Mouse (Mus musculus): ENCODE measurements around the gene Cmtm3. TPM values are rescaled to one million over a fixed set of nuclear protein-coding genes. Genes with fewer than 3 reads are reported as not detected.
"Not testable (repeated sequence)": the region's sequence is repeated elsewhere in the genome, so short reads cannot be mapped to it uniquely, and the experiment has no call there.

The Cmtm3 gene
- 158 and 159 TPM in 2 replicates for polyA plus RNA-seq (2015; fragmentation: Nextera tagmentation; extraction: Ambion mirVana)

DNA sequence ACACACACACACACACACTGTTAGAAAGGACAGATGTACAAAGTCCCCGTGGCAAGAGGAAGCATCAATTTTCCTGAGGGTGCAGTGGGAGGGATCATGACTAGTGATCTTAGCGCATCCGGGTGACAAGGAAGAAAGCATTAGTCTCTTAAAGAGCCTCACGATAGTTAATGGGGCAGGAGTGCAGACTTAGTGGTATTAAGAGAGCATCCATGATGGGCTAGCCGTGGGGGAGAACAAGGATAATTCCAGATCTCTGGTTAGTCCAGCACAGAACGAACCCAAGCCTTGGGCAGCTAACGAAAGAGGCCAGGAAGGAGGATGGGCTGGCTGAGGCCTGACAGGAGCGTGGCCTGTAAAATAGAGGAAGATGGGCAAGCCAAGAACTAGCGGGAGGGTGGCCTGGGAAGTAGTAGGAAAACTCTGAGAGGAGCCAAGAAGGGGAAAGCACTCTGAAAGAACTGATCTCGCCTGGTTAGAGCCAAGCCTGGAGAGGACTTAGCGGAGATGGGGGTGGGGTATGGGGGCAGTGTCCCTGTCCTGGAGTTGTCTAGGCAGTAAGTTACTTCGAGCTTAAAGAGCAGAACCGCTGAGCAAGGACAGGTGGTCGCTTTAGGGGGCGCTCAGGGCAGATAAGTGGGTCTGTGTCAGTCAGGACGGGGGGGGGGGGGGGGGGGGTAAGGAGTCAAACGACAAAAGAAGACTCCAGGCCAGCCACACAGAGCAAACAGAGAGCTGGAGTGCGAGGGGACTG, at the start of gene Cmtm3:
Gene Cmtm3, plus strand, starts transcription at position 182 of the 754 bp plus-strand sequence.
- no peaks in the 10 kb centered on the region for H3K9me3 ChIP-seq
- peak within 1 kb of the TSS; percentile 80 for H3K4me2 ChIP-seq (replicated peaks)
- no peaks in the 10 kb centered on the region for H3K27me3 ChIP-seq
- H3K27ac ChIP-seq: peak within 1 kb of the TSS; percentile 55; the same call in 1 of the 2 replicates
- peak within 1 kb of the TSS; percentile 70 for H3K4me3 ChIP-seq
- peaks cover 21% of the 10 kb centered on the region for H3K4me1 ChIP-seq
- no peak for ATAC-seq (ENCODE audit: low FRiP score, low read depth)
- H3K9ac ChIP-seq: peak within 1 kb of the TSS; percentile 88
- WGBS: 18% methylated on average over 17 of the region's 18 CpGs
- peaks cover 3% of the 10 kb centered on the region; the same call in 1 of the 2 replicates for H3K36me3 ChIP-seq

DNA sequence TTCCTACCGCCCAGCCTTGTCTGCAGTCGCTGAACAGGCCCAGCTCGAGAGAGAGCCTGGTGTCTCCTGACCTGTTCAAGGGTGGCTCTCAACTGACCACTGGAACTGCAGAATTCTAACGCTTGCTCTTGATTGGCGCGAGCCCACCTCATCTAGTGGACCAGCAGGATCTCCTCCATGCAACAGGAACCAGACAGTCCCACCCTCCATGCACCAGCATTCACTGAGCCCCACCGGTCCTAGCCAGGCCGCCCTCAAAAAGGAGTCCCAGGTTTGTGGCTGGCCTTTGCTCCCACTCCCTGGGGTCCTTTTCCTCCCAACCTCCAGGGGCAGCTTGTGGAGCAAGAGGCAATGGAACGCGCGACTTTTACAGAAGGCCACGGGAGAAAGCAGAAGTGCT, 46.1 kb upstream of the Cmtm3 start, which contains the start of gene Cmtm2a:
Gene Cmtm2a, minus strand, starts transcription at position 101 of the 400 bp plus-strand sequence.
- not testable (repeated sequence) for H3K9me3 ChIP-seq; H3K4me2 ChIP-seq (replicated peaks); H3K9ac ChIP-seq; H3K36me3 ChIP-seq; H3K4me3 ChIP-seq; H3K4me1 ChIP-seq; ATAC-seq (ENCODE audit: low FRiP score, low read depth); H3K27ac ChIP-seq; H3K27me3 ChIP-seq
- 83% methylated on average over 12 of the region's 12 CpGs for WGBS

DNA sequence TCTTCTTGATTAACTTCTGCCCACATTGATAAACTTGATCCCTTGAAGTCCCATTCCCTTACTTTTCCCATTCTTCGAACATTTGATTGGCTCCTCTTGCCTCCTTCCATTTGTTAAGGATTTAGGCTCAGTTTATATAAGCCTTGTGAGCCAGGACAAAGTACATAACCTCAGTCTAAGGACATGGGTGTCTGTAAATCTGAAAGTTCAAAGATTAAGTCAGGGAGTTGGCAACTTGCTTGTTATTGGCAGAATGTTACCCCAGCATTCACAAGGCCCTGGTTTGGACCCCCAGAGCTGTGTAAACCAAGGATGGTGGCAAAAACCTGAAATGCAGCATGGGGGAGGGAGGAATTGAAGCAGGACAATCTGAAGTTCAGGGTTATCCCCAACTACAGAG, 44.8 kb upstream of the Cmtm3 start:
- Histone ChIP-seq H3K4me2 (replicated peaks) (no peak overlapping the region), H3K4me3 (no peak overlapping the region), H3K27ac (no peak overlapping the region), H3K36me3 (no peaks in the 10 kb centered on the region), H3K9me3 (no peaks in the 10 kb centered on the region), H3K27me3 (no peaks in the 10 kb centered on the region), H3K4me1 (no peaks in the 10 kb centered on the region), H3K9ac (no peak overlapping the region)
- 81% methylated on average over 1 of the region's 1 CpGs for WGBS
- ATAC-seq (ENCODE audit: low FRiP score, low read depth): no peak

DNA sequence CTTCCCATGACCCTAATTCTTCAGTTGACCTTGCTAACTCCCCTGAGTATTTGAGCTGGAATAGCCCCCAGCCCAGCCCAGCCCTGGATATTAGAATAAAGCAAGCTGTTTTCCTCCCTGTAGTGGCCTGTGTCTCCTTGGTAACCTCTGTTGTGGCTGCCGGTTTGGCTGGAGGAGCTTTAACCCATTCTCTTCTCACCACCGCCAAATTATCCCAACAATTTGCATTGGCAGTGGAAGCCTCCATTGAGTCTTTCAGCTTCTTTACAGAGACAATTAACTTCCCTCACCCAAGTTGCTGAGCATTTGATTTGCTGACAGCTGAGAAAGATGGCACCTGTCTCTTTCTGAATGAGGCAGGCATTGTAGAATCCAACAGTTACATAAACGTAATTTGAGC, 37.6 kb upstream of the Cmtm3 start:
- not testable (repeated sequence) for H3K4me3 ChIP-seq; ATAC-seq (ENCODE audit: low FRiP score, low read depth); H3K4me2 ChIP-seq (replicated peaks); H3K9me3 ChIP-seq; H3K36me3 ChIP-seq; H3K27ac ChIP-seq; H3K4me1 ChIP-seq; H3K9ac ChIP-seq; H3K27me3 ChIP-seq
- WGBS: 25% methylated on average over 3 of the region's 3 CpGs

DNA sequence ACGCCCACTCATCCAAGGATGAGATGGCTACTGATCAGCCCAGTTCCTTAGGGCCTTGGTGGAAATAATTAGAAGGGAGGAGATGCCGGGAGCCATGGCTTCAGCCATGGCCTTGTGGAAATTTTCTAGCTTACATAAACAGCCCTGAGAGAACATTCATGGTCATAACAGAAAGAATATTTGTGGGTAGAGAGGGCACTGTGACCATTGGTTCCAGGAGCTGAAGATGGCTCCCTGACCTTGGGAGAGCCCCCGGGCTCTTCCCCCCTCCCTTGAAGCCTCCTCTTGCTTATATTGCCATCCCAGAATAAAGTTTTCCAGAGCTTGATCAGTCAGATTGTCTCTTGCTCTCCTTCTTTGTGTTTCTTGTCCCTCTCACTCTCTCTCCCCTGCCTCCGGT, 36.7 kb upstream of the Cmtm3 start:
- not testable (repeated sequence) for H3K4me2 ChIP-seq (replicated peaks); ATAC-seq (ENCODE audit: low FRiP score, low read depth); H3K27me3 ChIP-seq; H3K4me1 ChIP-seq; H3K27ac ChIP-seq; H3K4me3 ChIP-seq; H3K9ac ChIP-seq; H3K36me3 ChIP-seq; H3K9me3 ChIP-seq
- WGBS: 93% methylated on average over 4 of the region's 4 CpGs

DNA sequence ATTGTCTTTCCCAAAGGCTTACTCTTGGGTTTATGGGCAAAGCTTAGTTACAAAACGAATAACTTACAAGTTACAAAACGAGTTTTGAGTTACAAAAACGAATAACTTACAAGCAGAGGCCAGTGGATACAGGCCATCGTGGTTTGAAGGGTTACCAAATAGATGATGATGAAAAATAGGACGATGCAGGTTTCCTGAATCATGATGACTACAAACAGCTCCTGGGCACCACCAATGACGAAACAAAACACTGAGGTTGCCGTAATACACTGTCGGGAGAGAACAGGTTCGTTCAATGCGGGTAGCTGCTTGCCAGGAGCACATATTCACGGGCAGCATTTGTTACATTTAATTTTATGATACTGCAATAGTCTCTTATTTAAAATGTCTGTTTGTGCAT, 34.2 kb upstream of the Cmtm3 start:
- no peaks in the 10 kb centered on the region for H3K9me3 ChIP-seq
- H3K4me2 ChIP-seq (replicated peaks): no peak overlapping the region
- H3K9ac ChIP-seq: no peak overlapping the region
- no peaks in the 10 kb centered on the region for H3K36me3 ChIP-seq
- no peaks in the 10 kb centered on the region for H3K27me3 ChIP-seq
- H3K27ac ChIP-seq: no peak overlapping the region
- H3K4me3 ChIP-seq: no peak overlapping the region
- 86% methylated on average over 11 of the region's 11 CpGs for WGBS
- ATAC-seq (ENCODE audit: low FRiP score, low read depth): no peak
- H3K4me1 ChIP-seq: no peaks in the 10 kb centered on the region

DNA sequence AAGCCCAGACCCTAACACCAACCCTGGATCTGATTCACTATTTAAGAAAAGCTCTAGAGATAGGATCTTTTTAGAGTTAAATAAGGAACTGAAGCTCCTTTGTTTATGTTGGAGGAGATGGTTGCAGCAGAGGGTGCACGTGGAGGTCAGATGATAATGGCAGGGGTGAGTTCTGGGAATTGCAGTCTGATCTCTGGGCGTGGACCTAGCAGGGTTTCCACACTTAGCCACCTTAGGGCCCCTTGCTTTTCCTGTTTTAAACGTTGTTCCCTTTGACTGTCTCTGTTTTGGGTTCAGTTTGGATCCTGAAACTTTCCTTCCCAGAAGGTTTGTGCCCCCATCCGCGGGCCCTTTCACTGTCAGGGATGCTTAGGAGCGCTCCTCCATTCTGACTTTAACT, 30.9 kb upstream of the Cmtm3 start:
- WGBS: 51% methylated on average over 6 of the region's 6 CpGs
- not testable (repeated sequence) for H3K27ac ChIP-seq; H3K9ac ChIP-seq; H3K4me1 ChIP-seq; H3K4me2 ChIP-seq (replicated peaks); ATAC-seq (ENCODE audit: low FRiP score, low read depth); H3K4me3 ChIP-seq; H3K9me3 ChIP-seq; H3K36me3 ChIP-seq; H3K27me3 ChIP-seq

DNA sequence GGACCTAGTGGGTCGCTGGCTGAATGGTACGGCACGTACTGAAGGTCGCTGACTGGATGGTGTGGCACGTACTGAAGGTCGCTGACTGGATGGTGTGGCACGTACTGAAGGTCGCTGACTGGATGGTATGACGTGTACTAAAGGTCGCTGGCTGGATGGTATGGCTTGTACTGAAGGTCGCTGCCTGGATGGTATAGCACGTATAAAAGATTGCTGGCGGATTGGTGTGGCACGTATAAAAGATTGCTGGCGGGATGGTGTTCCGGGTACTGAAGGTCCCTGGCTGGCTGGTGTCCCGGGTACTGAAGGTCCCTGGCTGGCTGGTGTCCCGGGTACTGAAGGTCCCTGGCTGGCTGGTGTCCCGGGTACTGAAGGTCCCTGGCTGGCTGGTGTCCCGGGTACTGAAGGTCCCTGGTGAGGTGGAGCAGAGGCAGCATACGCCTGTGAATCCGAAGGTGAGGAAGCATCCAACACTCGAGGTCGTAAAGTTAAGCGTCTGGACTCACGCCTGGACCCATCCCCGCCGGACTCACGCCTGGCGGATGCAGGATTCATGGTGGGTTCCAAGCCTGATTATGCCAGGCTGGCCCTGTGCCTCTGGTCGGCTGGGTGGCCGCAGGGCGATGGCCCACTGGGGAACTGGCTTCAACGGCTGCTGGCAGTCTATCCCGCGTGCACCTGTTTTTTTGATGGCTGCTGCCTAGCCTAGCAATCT, 29.6 kb upstream of the Cmtm3 start, which contains the start of the genes Gm45711 and Cmtm1:
Gene Gm45711, minus strand, starts transcription at position 641 of the 715 bp plus-strand sequence.
Gene Cmtm1, minus strand, starts transcription at position 705 of the 715 bp plus-strand sequence.
- H3K9ac ChIP-seq; H3K9me3 ChIP-seq; ATAC-seq (ENCODE audit: low FRiP score, low read depth); H3K27me3 ChIP-seq; H3K4me1 ChIP-seq; H3K27ac ChIP-seq; H3K4me2 ChIP-seq (replicated peaks); H3K36me3 ChIP-seq; H3K4me3 ChIP-seq: not testable (repeated sequence)
- 87% methylated on average over 36 of the region's 36 CpGs for WGBS

DNA sequence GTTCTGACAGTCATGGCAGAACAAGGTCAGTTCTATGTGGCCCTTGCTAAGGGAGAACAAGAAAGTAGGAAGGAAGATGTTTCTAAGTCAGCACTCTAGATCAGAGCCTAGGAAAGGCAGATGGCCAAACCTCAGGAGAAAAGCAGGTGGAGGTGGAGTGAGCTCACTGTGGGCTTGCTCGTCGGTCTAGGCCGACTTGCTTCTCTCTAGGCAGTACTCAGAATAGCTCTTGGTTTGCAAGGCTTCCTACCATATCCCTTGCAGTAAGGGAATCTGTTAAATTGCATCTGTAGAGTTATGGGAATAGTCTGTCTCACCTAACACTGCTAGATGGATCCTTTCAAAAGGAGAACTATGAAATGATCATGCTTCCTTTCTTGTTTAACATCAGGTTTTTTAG, 27.2 kb upstream of the Cmtm3 start:
- not testable (repeated sequence) for H3K27me3 ChIP-seq; H3K9me3 ChIP-seq; H3K4me2 ChIP-seq (replicated peaks); ATAC-seq (ENCODE audit: low FRiP score, low read depth); H3K4me1 ChIP-seq; H3K27ac ChIP-seq; H3K36me3 ChIP-seq; H3K9ac ChIP-seq; H3K4me3 ChIP-seq
- 95% methylated on average over 3 of the region's 3 CpGs for WGBS

DNA sequence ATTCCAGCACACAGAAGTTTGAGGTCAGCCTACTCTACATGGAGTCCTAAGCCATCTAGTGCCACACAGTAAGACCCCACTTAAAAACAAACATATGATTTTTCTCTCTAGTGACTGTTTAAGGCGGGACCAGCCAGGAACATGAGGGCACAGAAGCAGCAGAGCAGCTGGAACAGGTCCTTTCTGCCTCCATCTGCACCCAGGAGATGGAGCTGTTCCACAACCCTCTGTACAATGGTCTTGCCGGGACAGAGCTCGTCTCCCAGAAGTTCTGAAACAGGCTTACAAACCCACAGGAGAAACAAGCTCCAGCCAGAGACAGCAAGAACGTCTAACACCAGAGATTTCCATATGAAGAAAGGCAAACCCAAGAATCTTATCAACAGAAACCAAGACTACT, 25.9 kb upstream of the Cmtm3 start:
- Histone ChIP-seq H3K27ac (no peak overlapping the region), H3K4me2 (replicated peaks) (no peak overlapping the region), H3K4me1 (no peaks in the 10 kb centered on the region), H3K27me3 (no peaks in the 10 kb centered on the region), H3K36me3 (no peaks in the 10 kb centered on the region), H3K4me3 (no peak overlapping the region), H3K9me3 (no peaks in the 10 kb centered on the region), H3K9ac (no peak overlapping the region)
- no peak for ATAC-seq (ENCODE audit: low FRiP score, low read depth)
- 65% methylated on average over 4 of the region's 4 CpGs for WGBS

DNA sequence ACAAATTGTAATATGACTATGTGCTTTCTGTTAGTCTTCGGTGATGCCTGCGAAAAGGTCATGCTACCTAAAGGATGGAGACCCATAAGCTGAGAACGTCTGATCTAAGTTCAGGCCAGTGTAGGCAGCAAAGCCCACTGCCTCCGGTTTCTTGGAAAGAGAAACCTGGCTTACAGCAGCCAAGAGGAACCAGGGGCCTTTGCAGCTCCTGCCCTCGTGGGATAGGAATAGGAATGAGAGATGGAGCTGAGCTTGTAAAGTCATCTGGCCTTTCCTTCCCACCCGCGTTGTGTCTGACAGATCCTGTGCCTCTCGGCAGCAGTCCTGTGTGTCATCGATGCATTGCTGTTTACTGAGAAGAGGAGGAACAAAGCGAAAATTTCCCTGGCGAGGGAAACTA, 17.9 kb upstream of the Cmtm3 start, which contains the start of gene Gm11020:
Gene Gm11020, plus strand, starts transcription at position 301 of the 400 bp plus-strand sequence.
- H3K27me3 ChIP-seq; ATAC-seq (ENCODE audit: low FRiP score, low read depth); H3K36me3 ChIP-seq; H3K4me1 ChIP-seq; H3K9me3 ChIP-seq; H3K4me2 ChIP-seq (replicated peaks); H3K9ac ChIP-seq; H3K27ac ChIP-seq; H3K4me3 ChIP-seq: not testable (repeated sequence)
- WGBS: 86% methylated on average over 11 of the region's 11 CpGs

DNA sequence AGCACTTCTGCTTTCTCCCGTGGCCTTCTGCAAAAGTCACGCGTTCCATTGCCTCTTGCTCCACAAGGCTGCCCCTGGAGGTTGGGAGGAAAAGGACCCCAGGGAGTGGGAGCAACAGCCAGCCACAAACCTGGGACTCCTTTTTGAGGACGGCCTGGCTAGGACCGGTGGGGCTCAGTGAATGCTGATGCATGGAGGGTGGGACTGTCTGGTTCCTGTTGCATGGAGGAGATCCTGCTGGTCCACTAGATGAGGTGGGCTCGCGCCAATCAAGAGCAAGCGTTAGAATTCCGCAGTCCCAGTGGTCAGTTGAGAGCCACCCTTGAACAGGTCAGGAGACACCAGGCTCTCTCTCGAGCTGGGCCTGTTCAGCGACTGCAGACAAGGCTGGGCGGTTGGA, 17.3 kb upstream of the Cmtm3 start, which contains the start of gene Cmtm2b:
Gene Cmtm2b, plus strand, starts transcription at position 301 of the 400 bp plus-strand sequence.
- not testable (repeated sequence) for H3K36me3 ChIP-seq; H3K4me3 ChIP-seq; H3K27me3 ChIP-seq; H3K4me1 ChIP-seq; H3K27ac ChIP-seq; H3K9ac ChIP-seq; ATAC-seq (ENCODE audit: low FRiP score, low read depth); H3K9me3 ChIP-seq; H3K4me2 ChIP-seq (replicated peaks)
- 88% methylated on average over 12 of the region's 12 CpGs for WGBS

All from limb, embryonic 13.5 days (tissue).